Mouse (Mus musculus): ENCODE data around the gene Ust.

Gene Ust

GRCm38 (mm10) chr10:8227705-8228374, 290.8 kb downstream of the Ust start:
- in situ Hi-C loops (cut with MboI, MseI), result no loop called here

GRCm38 (mm10) chr10:8226650-8227049, 292.0 kb downstream of the Ust start:
- in situ Hi-C loops (cut with MboI, MseI), result no loop called here

- in situ Hi-C loops (cut with MboI, MseI), result no loop called here
Observed at GRCm38 (mm10) chr10:8224641-8225040, 294.0 kb downstream of the Ust start.

- in situ Hi-C loops (cut with MboI, MseI), result no loop called here
Observed at GRCm38 (mm10) chr10:8224046-8224445, 294.6 kb downstream of the Ust start.

DNA sequence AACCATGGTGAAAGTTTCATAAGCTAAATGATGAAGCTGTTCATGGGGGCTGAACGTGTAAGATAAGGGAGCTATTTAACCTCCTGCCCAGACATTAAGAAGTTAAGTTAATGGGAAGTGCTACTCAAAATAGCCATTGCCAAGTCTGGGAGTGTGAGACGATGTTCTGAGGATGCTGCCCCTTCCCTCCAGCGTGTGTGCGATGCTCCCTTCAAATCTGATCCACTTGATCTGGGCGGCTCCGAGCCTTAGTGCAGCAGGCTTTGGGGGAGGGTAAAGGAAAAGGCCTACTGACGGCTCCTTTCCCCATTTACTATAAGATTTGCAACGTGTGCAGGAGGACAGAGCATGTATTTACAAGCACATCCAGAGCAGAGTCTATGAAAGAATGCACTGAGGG, 301.7 kb downstream of the Ust start:
- in situ Hi-C loops (cut with MboI, MseI), result no loop called here

- in situ Hi-C loops (cut with MboI, MseI), result no loop called here
Observed at GRCm38 (mm10) chr10:8215181-8215580, 303.4 kb downstream of the Ust start.

DNA sequence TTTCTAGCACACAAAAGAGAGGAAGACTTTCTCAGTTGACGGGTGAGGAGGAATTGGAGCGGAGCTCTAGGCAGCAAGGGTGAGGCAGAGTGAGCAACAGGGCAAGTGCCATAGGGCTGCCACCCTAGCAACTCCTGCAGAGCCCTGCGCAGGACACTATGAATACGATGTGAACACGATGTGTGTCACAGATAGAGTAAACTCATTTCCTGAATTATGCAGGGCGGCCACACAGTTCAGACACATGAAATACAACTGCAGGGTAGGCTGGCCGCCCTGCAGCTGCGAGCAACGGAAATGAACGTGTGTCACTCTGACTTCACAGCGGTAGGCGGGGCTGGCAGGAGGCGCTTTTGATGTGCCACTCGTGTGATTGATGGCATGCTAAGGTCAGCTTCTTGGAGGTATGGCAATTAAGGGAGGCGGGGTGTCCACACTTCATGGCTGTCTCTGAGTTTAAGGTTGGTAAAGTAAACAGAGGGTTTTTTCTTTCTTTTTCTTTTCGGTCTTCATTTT, 304.7 kb downstream of the Ust start:
- in situ Hi-C loops (cut with MboI, MseI), result no loop called here

DNA sequence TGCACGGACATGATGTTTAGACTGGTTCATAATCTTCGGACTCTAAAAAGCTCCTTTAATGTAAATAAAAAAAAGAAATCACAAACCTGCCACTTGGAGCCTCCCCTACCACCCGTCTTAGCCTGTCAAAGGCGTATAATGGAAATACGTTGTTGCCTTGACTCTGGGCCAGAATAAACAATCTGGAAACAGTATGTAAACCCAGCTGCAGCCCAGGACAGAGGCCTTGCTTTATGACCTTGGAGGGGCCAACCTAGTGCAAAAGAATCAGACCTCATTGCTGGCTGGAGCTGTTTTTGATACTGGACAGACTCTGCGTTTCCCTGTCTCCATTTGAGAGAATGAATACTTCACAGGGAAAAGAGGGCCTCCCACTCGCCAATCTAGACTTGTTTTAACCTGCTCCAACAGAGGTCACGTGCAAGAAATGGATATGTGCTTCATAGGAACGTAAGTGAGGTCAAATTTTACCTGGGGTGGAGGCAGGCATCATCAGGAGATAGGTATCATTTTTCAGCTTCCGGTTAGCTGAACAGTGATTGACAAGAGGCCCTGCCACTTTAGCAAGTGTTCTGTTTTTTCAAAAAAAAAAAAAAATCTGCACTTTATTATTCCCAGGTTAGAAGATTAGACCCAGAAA, 305.2 kb downstream of the Ust start:
- in situ Hi-C loops (cut with MboI, MseI), result no loop called here

DNA sequence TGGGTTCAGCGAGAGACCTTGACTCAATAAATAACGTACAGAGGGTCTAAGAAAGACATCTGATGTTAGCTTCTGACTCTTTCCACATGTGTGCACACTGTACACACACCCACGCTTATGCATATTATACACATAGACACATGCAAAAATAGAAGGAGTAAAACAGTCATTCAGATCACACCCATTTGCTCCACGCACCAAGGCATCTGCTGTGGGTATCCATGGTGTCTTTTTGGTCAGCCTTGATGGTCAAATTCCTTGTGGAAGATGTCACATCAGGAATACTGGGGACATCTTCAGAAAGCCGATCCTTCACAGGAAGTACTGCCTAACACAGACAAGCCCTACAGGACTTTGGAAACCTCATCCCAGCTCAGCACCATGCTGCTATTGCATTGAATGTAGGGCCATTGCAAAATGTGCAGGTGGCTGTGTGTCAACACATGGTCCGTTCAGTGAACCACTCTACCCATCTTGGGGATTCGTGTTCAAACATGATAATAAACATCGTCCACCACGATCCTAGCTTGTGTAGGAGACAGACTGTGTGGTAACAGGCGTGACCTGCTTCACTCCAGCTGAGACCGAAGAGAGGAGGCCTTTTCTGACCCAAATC, 305.9 kb downstream of the Ust start:
- in situ Hi-C loops (cut with MboI, MseI), result no loop called here

DNA sequence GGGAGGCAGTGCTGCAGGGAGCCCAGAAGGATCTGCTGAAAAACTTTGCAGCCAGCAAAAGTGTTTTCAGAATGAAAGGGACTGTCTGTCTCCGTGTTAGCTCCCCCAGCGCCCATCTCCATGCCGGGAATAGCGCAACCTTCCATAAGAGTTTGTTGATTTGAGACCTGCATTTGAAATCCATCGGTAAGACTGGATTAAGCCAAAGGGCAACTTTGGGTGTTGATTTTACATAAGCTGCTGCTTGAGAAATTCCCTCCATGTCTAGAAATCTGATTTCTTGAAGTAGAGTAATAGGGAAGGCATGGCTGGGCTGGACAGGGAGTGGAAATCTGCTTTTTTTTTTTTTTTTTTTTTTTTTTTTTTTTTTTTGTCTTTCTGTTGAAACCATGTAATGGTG, 306.9 kb downstream of the Ust start:
- in situ Hi-C loops (cut with MboI, MseI), result no loop called here

GRCm38 (mm10) chr10:8210366-8210765, 308.3 kb downstream of the Ust start:
- in situ Hi-C loops (cut with MboI, MseI), result no loop called here

DNA sequence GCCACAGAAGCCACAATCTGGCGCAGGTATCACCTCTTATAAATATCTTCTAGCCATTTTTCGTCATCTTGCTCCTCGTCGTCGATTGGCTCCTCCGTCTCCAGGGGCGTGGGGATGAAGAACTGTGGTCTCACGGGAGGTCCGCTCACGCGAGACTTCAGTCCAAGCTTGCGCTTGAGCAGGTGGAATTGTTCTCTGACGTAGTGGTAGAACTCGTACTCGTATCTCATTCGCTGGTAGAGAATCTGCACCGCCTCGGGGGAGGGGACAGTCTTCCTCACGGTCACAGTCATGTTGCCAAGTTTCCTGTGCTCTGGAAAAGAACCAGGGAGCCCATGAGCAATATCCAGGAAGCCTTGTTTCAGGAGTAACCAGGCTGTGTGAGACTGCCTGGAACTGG, 311.3 kb downstream of the Ust start:
- in situ Hi-C loops (cut with MboI, MseI), result no loop called here

DNA sequence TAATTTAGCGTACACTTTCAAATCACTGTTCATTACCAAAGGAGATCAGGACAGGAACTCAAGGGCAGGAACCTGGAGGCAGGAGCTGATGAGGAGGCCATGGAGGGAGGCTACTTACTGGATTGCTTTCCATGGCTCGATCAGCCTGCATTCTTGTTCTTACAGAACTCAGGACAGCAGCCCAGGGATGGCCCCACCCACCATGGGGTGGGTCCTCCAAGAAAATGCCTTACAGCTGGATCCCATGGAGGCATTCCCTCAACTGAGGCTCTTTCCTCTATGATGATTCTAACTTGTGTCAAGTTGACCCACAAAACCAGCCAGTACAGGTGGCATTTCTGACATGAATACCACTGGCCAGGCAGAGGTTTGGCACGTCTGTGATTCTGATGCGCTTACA, 314.9 kb downstream of the Ust start:
- in situ Hi-C loops (cut with MboI, MseI), result no loop called here

GRCm38 (mm10) chr10:8199816-8200215, 318.8 kb downstream of the Ust start:
- in situ Hi-C loops (cut with MboI, MseI), result loop anchor here (5.0 kb wide), 1 partner anchor 63 kb away; no protein-coding TSS in a partner anchor

DNA sequence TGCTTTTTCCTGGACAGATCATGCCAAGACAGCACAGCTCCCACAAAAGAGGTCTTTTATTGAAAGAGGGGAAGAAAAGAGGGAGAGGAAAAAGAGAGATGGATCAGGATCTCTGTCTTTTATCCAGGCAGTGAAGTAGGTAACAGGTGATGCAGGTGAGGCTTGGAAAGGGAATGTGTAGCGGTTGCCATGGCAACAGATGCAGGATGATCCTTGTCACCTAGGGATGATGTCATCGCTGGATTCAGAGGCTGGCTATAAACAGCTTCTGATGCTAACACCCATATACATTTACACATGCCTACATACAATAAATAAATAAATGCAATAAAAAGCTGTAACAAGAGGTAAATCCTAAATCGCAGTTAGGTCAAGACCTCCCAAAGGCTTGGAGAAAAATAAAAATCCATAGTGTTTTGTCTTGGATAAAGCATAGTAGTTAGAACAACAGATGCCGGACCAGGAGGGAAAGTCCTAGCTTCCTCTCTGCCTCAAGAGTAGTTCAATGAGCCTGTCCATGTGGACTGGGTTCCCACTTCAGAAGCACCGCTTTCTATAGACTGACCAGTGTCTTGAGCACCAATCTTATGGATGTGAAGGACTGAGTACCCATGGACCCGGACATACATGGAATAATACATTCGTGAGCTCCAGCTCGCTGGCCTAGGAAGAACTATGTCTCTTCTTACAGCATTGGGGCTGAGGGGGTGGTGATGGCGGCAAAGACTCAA, 319.4 kb downstream of the Ust start:
- in situ Hi-C loops (cut with MboI, MseI), result loop anchor here (5.0 kb wide), 1 partner anchor 62 kb away; no protein-coding TSS in a partner anchor

GRCm38 (mm10) chr10:8197661-8198060, 321.0 kb downstream of the Ust start:
- in situ Hi-C loops (cut with MboI, MseI), result loop anchor here (5.0 kb wide), 1 partner anchor 60 kb away; no protein-coding TSS in a partner anchor

DNA sequence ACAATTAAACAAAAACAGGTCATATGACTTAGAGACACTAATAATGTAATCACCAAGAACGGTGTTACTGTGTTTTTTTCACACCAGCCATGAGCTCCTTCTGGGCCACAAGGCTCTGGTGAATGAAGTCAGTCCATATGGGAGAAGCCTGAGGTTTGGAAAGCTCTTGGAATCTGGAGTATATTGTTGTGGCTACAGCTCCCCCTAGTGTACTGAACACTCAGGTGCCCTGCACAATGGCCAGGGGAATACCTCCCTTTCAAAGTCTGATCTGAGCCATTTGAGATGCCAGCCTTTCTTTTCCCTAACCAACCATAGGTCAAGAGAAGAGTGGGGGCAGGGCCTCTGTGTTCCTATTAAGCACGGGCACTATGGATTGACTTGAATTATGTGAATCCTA, 322.3 kb downstream of the Ust start:
- in situ Hi-C loops (cut with MboI, MseI), result loop anchor here (5.0 kb wide), 1 partner anchor 59 kb away; no protein-coding TSS in a partner anchor

DNA sequence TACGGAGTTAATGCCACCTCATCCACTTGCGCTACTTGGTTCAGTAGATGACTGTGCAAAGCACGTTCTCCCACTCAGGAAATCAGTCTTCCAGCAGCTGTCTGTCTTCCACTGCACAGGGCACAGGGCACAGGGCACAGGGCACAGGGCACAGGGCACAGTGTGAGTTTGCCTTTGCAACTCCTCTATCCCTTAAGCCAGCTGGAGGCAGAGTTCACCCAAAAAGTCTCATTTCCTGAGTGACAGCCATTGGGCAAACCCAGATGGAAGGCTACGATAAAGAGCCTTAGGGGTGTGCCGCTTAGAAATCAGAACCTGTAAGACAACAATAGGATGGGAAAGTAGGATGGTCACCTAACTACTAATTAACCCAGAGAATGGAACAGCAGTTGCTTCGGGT, 322.9 kb downstream of the Ust start:
- in situ Hi-C loops (cut with MboI, MseI), result loop anchor here (5.0 kb wide), 1 partner anchor 58 kb away; no protein-coding TSS in a partner anchor

- in situ Hi-C loops (cut with MboI, MseI), result no loop called here
Observed at GRCm38 (mm10) chr10:8189331-8189981, 329.2 kb downstream of the Ust start.

GRCm38 (mm10) chr10:8185586-8185985, 333.0 kb downstream of the Ust start:
- in situ Hi-C loops (cut with MboI, MseI), result no loop called here

- in situ Hi-C loops (cut with MboI, MseI), result no loop called here
Observed at GRCm38 (mm10) chr10:8184711-8185110, 333.9 kb downstream of the Ust start.

All from T-helper 1 cell (primary cell).